Mouse (Mus musculus): ENCODE results near the gene Rgs3. TPM values are rescaled to one million over a fixed set of nuclear protein-coding genes. Genes with fewer than 3 reads are reported as not detected.

The Rgs3 gene
- total RNA-seq (2021): 10 to 100 TPM; 25.8 to 27.3 TPM
- long read RNA-seq, experiment 1, full-length matches to known transcripts: 15 of 25 reads
- long read RNA-seq, experiment 1, partial matches to known transcripts: 4 of 25 reads
- long read RNA-seq, experiment 1, other reads (novel, unspliced or antisense): 6 of 25 reads
- long read RNA-seq, experiment 2, full-length matches to known transcripts: 15 of 34 reads
- long read RNA-seq, experiment 2, partial matches to known transcripts: 10 of 34 reads
- long read RNA-seq, experiment 2, other reads (novel, unspliced or antisense): 9 of 34 reads

DNA sequence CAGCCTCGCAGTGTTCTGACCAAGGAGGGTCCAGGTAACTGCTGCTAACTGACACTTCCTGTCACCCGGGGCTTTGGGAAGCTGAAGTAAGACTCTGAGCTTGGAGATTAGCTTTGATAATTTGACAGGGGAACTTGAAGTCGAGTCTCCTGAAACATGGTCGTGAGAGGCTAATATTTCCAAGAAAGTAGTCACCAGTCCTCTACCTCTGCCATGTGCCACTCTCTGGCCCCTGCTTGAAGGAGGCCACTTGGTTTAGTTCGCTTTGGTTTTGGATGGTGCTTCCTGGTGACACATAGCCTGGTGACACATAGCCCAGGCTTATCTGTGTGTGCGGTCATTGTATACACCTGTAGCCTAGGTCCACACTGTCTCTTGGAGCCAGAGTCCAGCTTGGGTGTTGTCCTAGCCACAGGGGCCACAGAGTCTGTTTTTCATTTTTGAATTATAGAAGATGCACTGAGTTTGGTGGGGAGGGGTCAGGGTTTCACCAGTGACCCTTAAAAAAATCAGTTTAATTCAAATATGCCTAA is at the start of gene Rgs3:
Gene Rgs3 (plus strand): TSS at position 51 of the 533 bp plus-strand sequence.
- intact Hi-C loops (cut with DNase I): loop anchor here (10.0 kb wide), 1 partner anchor 565 kb away; no protein-coding TSS in a partner anchor

DNA sequence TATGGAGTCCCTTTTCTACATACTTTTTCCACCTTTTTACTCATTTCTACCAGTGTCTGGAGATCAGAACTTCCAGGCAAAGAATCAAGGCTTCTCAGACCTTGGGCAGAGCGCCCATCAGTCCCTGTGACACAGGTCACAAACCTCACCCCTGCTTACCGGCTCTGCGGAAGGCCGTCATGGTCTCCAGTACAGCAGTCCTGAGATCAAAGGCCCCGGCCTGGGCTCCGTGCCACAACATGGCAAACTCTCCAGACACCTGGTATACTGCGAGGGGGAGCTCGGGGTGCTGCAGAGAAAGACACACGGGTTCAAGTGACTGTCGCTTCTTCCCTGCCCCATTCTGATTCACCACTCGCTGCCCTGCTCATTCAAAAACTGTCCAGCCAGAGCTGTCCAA is 49.7 kb upstream of the Rgs3 start:
- Histone ChIP-seq H3K27ac (no peak overlapping the region), H3K4me3 (no peak overlapping the region)
- no peak for TF ChIP-seq CTCF (IDR thresholded peaks at IDR 0.05)
- DNase-seq (ENCODE audit: extremely low spot score in 1 of 2, low spot score in 2 of 2): no peak
- intact Hi-C loops (cut with DNase I): no loop called here

More for the DNA sequence above, at the start of gene Rgs3:
- Histone ChIP-seq H3K27ac (no peak within 1 kb of the TSS), H3K4me3 (no peak within 1 kb of the TSS)
- no peak for TF ChIP-seq CTCF (IDR thresholded peaks at IDR 0.05)
- DNase-seq (ENCODE audit: extremely low spot score in 1 of 2, low spot score in 2 of 2): no peak

DNA sequence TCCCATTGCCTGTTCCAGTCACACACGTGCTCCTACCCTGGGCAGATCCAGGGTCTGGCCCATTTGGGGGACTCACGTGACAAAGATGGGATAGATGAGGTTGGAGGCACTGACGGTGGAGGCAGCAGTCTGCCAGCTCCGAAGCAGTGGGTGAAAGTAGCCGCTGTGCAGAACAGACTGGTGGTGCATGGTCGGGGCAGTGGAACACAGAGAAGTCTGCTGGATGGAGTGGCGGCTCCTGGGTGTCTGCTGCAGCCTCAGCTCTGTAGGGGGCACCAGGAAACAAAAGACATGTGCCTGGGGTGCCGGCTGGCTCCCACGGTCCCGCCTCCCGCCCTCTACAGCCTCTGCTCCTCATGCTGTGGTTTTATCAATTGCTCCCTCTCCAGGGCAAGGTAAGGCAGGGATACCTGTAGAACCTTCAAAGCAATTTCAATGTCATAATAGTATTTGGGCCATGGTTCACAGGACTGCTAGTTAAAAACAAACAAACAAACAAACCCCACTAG is 45.6 kb upstream of the Rgs3 start:
- TF ChIP-seq CTCF (IDR thresholded peaks at IDR 0.05): no peak
- intact Hi-C loops (cut with DNase I): no loop called here
- no peak for DNase-seq (ENCODE audit: extremely low spot score in 1 of 2, low spot score in 2 of 2)
- H3K4me3 ChIP-seq: no peak overlapping the region
- H3K27ac ChIP-seq: no peak overlapping the region

DNA sequence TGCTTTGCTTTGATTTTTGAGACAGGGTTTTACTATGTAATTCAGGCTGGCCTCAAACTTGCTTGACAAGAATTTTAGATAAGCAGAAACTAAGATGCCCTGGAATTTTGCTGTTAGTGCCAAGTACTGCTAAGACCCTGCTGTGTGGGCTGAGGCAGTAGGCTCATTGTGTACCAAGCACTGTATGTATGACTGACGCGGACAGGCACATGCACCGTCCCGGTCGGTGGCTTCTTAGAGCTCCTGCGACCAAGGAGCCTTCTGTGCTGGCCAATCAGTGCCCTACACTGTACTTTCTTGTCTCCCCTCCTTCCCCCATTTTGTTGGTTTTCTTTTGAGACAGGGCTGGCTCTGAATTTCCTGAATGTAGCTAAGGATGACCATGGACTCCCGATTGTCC is 44.7 kb upstream of the Rgs3 start:
- intact Hi-C loops (cut with DNase I): loop anchor here (5.0 kb wide), 2 partner anchors 58 to 108 kb away; partner anchors contain the start of genes Cdc26 and Prpf4
- Histone ChIP-seq H3K4me3 (no peak overlapping the region), H3K27ac (no peak overlapping the region)
- no peak for DNase-seq (ENCODE audit: extremely low spot score in 1 of 2, low spot score in 2 of 2)
- no peak for TF ChIP-seq CTCF (IDR thresholded peaks at IDR 0.05)

DNA sequence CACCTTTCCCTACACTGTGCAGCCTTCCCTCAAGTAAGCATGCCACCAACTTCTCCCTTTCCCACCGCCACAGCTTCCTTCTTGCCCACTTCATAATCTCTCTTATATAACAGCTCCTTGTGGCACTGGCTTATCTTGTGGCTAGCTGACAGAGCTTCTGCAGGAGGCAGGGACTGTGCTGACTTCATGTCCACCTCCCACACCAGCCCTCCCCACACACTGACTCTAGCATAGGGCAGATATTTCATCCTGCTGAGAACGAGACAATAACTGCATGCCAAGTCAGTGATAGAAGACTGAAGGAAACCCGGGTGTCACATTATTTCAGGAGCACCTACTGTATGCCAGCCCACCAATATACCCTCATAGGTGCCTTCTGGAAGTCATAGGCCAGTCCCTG is 44.2 kb upstream of the Rgs3 start:
- Histone ChIP-seq H3K27ac (no peak overlapping the region), H3K4me3 (no peak overlapping the region)
- DNase-seq (ENCODE audit: extremely low spot score in 1 of 2, low spot score in 2 of 2): no peak
- TF ChIP-seq CTCF (IDR thresholded peaks at IDR 0.05): no peak
- intact Hi-C loops (cut with DNase I): loop anchor here (5.0 kb wide), 2 partner anchors 58 to 108 kb away; partner anchors contain the start of genes Cdc26 and Prpf4

DNA sequence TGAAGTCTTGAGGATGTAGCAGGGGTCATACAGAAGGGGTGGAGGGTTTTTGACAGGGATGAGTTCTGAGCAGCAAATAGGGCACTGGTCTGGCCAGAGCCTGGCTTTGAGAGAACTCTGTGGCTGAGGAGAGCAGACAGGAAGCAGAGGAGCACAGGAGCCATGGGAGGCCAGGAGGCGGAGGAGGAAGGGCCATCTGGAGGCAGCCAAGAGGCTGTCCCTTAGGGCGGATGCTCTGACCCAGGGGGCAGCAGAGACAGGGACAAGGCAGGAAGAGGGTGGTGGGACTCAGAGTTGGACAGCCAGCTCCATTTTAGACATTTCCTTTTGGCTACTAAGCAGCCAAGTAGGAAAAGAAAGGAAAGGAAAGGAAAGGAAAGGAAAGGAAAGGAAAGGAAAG is 43.6 kb upstream of the Rgs3 start:
- no peak for DNase-seq (ENCODE audit: extremely low spot score in 1 of 2, low spot score in 2 of 2)
- intact Hi-C loops (cut with DNase I): loop anchor here (5.0 kb wide), 2 partner anchors 59 to 109 kb away; partner anchors contain the start of genes Cdc26 and Prpf4
- Histone ChIP-seq H3K4me3 (no peak overlapping the region), H3K27ac (no peak overlapping the region; the same call in 1 of the 2 replicates)
- no peak; the same call in 1 of the 2 replicates for TF ChIP-seq CTCF (IDR thresholded peaks at IDR 0.05)

DNA sequence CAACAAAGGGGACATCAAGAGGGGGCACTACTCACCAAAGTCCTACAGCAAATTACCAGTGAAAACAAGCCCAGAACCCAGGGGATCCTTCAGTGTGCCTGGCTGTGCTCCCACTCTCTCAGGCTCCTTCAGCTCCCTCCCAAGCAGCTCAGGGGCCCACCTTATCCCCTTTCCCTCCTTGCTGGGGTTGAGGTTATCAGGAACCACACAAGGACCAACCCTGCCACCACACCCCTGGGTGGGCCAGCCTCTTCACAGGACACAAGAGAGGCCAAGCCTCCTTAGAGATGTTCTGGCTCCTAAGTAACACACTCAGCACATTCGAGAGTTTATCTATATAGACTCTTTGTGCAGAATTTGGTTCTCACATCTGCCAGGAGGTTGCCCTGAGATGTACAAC is 43.1 kb upstream of the Rgs3 start:
- no peak for DNase-seq (ENCODE audit: extremely low spot score in 1 of 2, low spot score in 2 of 2)
- Histone ChIP-seq H3K27ac (no peak overlapping the region; the same call in 1 of the 2 replicates), H3K4me3 (no peak overlapping the region)
- intact Hi-C loops (cut with DNase I): loop anchor here (5.0 kb wide), 2 partner anchors 59 to 109 kb away; partner anchors contain the start of genes Cdc26 and Prpf4
- no peak for TF ChIP-seq CTCF (IDR thresholded peaks at IDR 0.05)

DNA sequence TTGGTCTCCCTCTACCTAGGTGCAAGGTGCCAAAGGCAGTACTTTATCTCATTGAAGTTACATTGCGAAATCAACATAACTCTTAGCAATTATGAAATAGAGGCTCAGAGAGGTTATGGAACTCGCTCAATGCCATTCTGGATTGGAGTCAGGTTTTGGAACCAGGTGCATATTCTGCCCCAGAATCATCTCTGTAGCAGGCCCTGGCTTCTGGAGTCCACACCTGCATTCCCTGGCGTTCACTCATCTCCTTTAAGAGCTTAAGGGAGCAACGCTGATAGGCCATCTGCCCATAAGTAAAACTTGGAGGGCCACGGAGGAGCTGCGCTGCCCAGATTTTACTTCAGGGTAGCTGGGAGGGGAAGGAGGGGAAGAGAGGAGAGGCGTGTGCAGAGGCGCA is 42.6 kb upstream of the Rgs3 start:
- Histone ChIP-seq H3K27ac (no peak overlapping the region), H3K4me3 (no peak overlapping the region)
- no peak for TF ChIP-seq CTCF (IDR thresholded peaks at IDR 0.05)
- DNase-seq (ENCODE audit: extremely low spot score in 1 of 2, low spot score in 2 of 2): no peak
- intact Hi-C loops (cut with DNase I): loop anchor here (5.0 kb wide), 2 partner anchors 60 to 110 kb away; partner anchors contain the start of genes Cdc26 and Prpf4

DNA sequence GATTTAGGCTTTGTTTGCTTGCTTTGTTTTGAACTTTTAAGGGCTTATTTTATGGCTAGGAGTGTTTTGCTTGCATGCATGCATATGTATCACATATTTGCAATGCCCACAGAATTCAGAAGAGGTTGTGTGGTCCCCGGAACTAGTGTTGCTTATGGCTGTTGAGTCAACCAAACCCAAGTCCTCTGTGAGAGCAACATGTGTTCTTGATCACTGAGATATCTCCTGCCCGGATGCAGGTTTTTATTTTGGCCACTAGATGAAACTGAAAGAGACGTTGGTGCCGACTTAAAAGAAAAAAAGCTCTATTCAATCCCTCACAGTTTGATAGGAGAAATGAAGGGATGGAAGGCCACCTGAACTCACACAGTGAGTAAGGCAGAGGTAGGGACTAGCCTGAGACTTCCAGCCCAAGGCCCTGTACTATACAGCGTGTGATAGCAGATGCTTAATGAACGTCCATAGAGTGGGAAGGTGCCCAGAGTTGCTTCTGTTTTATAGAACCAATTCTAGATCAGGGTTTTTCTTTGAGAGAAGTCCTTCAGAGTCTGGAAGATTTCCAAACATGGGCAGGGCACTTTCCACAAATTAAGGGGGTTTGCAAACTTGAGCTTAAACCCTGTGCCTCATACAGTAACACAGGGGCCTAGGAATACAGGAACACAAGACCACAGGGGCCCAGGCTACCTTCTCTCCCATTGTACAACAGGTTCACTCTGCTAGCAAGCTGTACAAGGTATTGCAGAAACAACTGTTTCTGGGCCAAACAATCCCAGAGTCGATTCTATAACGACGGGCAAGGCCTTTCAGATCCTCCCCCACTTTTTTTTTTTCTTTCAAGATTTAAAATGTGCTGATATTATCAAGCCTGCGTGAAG is 41.9 kb upstream of the Rgs3 start:
- intact Hi-C loops (cut with DNase I): loop anchor here (5.0 kb wide), 2 partner anchors 60 to 110 kb away; partner anchors contain the start of genes Cdc26 and Prpf4
- DNase-seq (ENCODE audit: extremely low spot score in 1 of 2, low spot score in 2 of 2): no peak
- no peak overlapping the region for H3K27ac ChIP-seq
- TF ChIP-seq CTCF (IDR thresholded peaks at IDR 0.05): no peak
- no peak overlapping the region for H3K4me3 ChIP-seq

DNA sequence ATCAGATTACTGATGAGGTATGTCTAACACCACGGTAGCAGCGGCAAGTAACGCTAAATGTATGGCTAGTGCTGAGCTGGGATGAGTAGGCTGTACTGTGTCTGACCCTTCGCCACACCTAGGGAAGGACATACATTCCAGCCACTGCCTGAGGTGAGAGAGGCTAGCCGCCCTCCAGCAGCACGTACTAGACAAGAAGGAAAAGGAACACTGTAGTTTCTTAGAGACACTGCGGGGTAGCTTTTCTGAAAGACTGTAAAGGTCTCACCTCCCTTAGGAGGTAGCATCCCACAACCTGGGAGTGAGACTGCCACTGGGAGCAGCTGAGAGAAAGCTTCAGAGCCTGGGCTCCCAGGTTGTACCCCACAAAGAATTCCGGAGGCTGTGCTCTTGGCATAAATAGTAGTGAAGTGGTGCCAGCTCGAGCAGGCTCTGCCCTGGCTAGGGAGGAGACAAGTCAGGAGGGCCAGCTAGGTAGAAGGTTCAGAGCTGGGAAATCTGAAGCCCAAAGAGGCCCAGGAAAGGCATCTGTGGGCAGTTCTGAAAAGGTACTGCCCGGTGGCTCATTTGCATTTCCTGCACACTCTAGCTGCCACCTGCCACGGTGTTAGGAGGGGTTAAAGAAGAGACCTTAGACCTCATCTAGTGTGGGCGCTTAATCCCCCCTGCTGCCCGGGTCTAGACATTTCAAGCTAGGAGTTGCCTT is 41.1 kb upstream of the Rgs3 start:
- H3K27ac ChIP-seq: peak overlapping the region; percentile 88; the same call in 1 of the 2 replicates
- DNase-seq (ENCODE audit: extremely low spot score in 1 of 2, low spot score in 2 of 2): no peak
- peak overlapping the region; percentile 56 for H3K4me3 ChIP-seq
- no peak for TF ChIP-seq CTCF (IDR thresholded peaks at IDR 0.05)
- intact Hi-C loops (cut with DNase I): loop anchor here (5.0 kb wide), 2 partner anchors 61 to 111 kb away; partner anchors contain the start of genes Cdc26 and Prpf4

All from left cerebral cortex, adult 2 months (tissue).